Mouse (Mus musculus) liver, adult 2 months (tissue): ENCODE data around the gene Gabra2. TPM values are rescaled to one million over a fixed set of nuclear protein-coding genes. Genes with fewer than 3 reads are reported as not detected.

Source experiments
- DNase-seq: peaks from one replicate; pipeline ENCODE4 v3.0.0-alpha.2; 2011; ENCODE audit warnings: low read depth, low spot score; ENCODE audit errors: extremely low read depth
- H3K27ac ChIP-seq: fragments of 200-500 bp; replicated peaks from 2 replicates; pipeline ENCODE4 v1.5.1; 2012; ENCODE audit warnings: low read depth, mild to moderate bottlenecking, control low read depth, inconsistent platforms, low read length; ENCODE audit not compliant: insufficient read depth
- H3K27me3 ChIP-seq: fragments of 200-500 bp; 2 replicates; pipeline ENCODE4 v1.6.1; 2012; ENCODE audit warnings: mild to moderate bottlenecking, moderate library complexity, low read length, inconsistent platforms; ENCODE audit not compliant: control insufficient read depth, insufficient read depth
- H3K36me3 ChIP-seq: fragments of 200-500 bp; 2 replicates; pipeline ENCODE4 v1.6.1; 2012; ENCODE audit warnings: low read length, inconsistent platforms; ENCODE audit not compliant: control insufficient read depth, insufficient read depth
- H3K4me1 ChIP-seq: fragments of 200-500 bp; 2 replicates; pipeline ENCODE4 v1.6.1; 2011; ENCODE audit warnings: low read length; ENCODE audit not compliant: control insufficient read depth, insufficient read depth
- H3K4me3 ChIP-seq: fragments of 200-500 bp; 2 replicates; pipeline ENCODE4 v1.5.1; 2011; ENCODE audit warnings: low read depth, mild to moderate bottlenecking, control low read depth, low read length, moderate library complexity; ENCODE audit not compliant: insufficient read depth
- H3K79me2 ChIP-seq: fragments of 200-500 bp; 2 replicates; pipeline ENCODE4 v1.6.1; 2012; ENCODE audit warnings: inconsistent platforms, mild to moderate bottlenecking, low read length, moderate library complexity; ENCODE audit not compliant: control insufficient read depth, insufficient read depth
- H3K9ac ChIP-seq: fragments of 200-500 bp; 2 replicates; pipeline ENCODE4 v1.6.1; 2012; ENCODE audit warnings: low read depth, mild to moderate bottlenecking, control low read depth, inconsistent platforms, low read length
- CTCF ChIP-seq: fragments of 200-500 bp; IDR thresholded peaks from 2 replicates; pipeline ENCODE4 v1.5.1; 2011; ENCODE audit warnings: low read depth, low read length, control low read depth
- POLR2A ChIP-seq: fragments of 200-500 bp; IDR thresholded peaks from 2 replicates; pipeline ENCODE4 v1.6.1; 2011; ENCODE audit warnings: low read length, control low read depth; ENCODE audit not compliant: insufficient read depth; ENCODE audit errors: extremely low read depth
- WGBS: fragments of 180-500 bp; shearing (Covaris S2); methylation state at CpG from one replicate; pipeline ENCODE4 v1.1.7; 2018; 5-methylcytosine and 5-hydroxymethylcytosine counted together
- polyA plus RNA-seq: library from polyadenylated mRNA; depleted of rRNA; stranded (reverse); fragments of >200 nt; gene quantifications from 2 replicates; pipeline ENCODE4 v1.2.3, GENCODE M21; 2012
- total RNA-seq: library from RNA; depleted of rRNA; stranded (reverse); fragments of >200 nt; gene quantifications from 2 replicates; pipeline ENCODE4 v1.2.3, GENCODE M21; 2014

Gabra2 gene
- total and polyA plus RNA-seq, 2 experiments = not detected

- Histone ChIP-seq H3K4me3 (no peak overlapping the region), H3K27me3 (no peaks in the 10 kb centered on the region), H3K79me2 (no peaks in the 10 kb centered on the region), H3K4me1 (no peaks in the 10 kb centered on the region), H3K36me3 (no peaks in the 10 kb centered on the region), H3K27ac (no peak overlapping the region), H3K9ac (no peak overlapping the region)
- 80% methylated on average over 13 of the region's 13 CpGs for WGBS
- no peak for TF ChIP-seq CTCF
- TF ChIP-seq POLR2A = no peak
- no peak for DNase-seq
Measured at GRCm38 (mm10) chr5:70995617-70996325, 99.9 kb downstream of the Gabra2 start.

- no peak overlapping the region for H3K4me3 ChIP-seq
- no peak for DNase-seq
- H3K27ac ChIP-seq = no peak overlapping the region
- TF ChIP-seq POLR2A (no peak), CTCF (no peak)
- WGBS = 38% methylated on average over 2 of the region's 2 CpGs
- H3K9ac ChIP-seq = no peak overlapping the region
- H3K79me2 ChIP-seq = no peaks in the 10 kb centered on the region
- no peaks in the 10 kb centered on the region for H3K36me3 ChIP-seq
- no peaks in the 10 kb centered on the region for H3K27me3 ChIP-seq
- H3K4me1 ChIP-seq = no peaks in the 10 kb centered on the region
Measured at GRCm38 (mm10) chr5:70993281-70993680, 102.4 kb downstream of the Gabra2 start.

GRCm38 (mm10) chr5:70990891-70991290 is 104.8 kb downstream of the Gabra2 start:
- Histone ChIP-seq H3K27me3 (no peaks in the 10 kb centered on the region), H3K4me1 (no peaks in the 10 kb centered on the region), H3K79me2 (no peaks in the 10 kb centered on the region), H3K27ac (no peak overlapping the region), H3K36me3 (no peaks in the 10 kb centered on the region), H3K4me3 (no peak overlapping the region), H3K9ac (no peak overlapping the region)
- TF ChIP-seq CTCF (no peak), POLR2A (no peak)
- 73% methylated on average over 3 of the region's 3 CpGs for WGBS
- DNase-seq = no peak
